Mouse (Mus musculus): Measurements from ENCODE around the gene Map3k7cl.

The Map3k7cl gene

GRCm38 (mm10) chr16:87552907-87553691, at the start of gene Map3k7cl:
Map3k7cl (plus strand) TSS chr16:87553330.
- DNase-seq (ENCODE audit: low spot score): no peak

- DNase-seq (ENCODE audit: low spot score): no peak
Observed at GRCm38 (mm10) chr16:87511706-87512105, 41.4 kb upstream of the Map3k7cl start.

GRCm38 (mm10) chr16:87512331-87512730, 40.8 kb upstream of the Map3k7cl start:
- no peak for DNase-seq (ENCODE audit: low spot score)

- DNase-seq (ENCODE audit: low spot score): no peak
Observed at GRCm38 (mm10) chr16:87524228-87524627, 28.9 kb upstream of the Map3k7cl start.

- DNase-seq (ENCODE audit: low spot score): no peak
Observed at GRCm38 (mm10) chr16:87527553-87528249, 25.4 kb upstream of the Map3k7cl start.

- no peak for DNase-seq (ENCODE audit: low spot score)
Observed at GRCm38 (mm10) chr16:87528755-87529154, 24.4 kb upstream of the Map3k7cl start.

- DNase-seq (ENCODE audit: low spot score): no peak
Observed at GRCm38 (mm10) chr16:87548348-87548747, 4.8 kb upstream of the Map3k7cl start.

- DNase-seq (ENCODE audit: low spot score): no peak
Observed at GRCm38 (mm10) chr16:87556320-87556719, 3.2 kb downstream of the Map3k7cl start.

- no peak for DNase-seq (ENCODE audit: low spot score)
Observed at GRCm38 (mm10) chr16:87561501-87561900, 8.4 kb downstream of the Map3k7cl start.

- no peak for DNase-seq (ENCODE audit: low spot score)
Observed at GRCm38 (mm10) chr16:87563524-87563923, 10.4 kb downstream of the Map3k7cl start.

- no peak for DNase-seq (ENCODE audit: low spot score)
Observed at GRCm38 (mm10) chr16:87564564-87564963, 11.4 kb downstream of the Map3k7cl start.

- no peak for DNase-seq (ENCODE audit: low spot score)
Observed at GRCm38 (mm10) chr16:87567572-87567971, 14.4 kb downstream of the Map3k7cl start.

- DNase-seq (ENCODE audit: low spot score): no peak
Observed at GRCm38 (mm10) chr16:87568241-87568640, 15.1 kb downstream of the Map3k7cl start.

- DNase-seq (ENCODE audit: low spot score): no peak
Observed at GRCm38 (mm10) chr16:87569576-87570105, 16.5 kb downstream of the Map3k7cl start.

- DNase-seq (ENCODE audit: low spot score): no peak
Observed at GRCm38 (mm10) chr16:87570334-87570733, 17.2 kb downstream of the Map3k7cl start.

- DNase-seq (ENCODE audit: low spot score): no peak
Observed at GRCm38 (mm10) chr16:87573409-87573808, 20.3 kb downstream of the Map3k7cl start.

- no peak for DNase-seq (ENCODE audit: low spot score)
Observed at GRCm38 (mm10) chr16:87574160-87574559, 21.0 kb downstream of the Map3k7cl start.

GRCm38 (mm10) chr16:87575600-87575999, 22.5 kb downstream of the Map3k7cl start:
- DNase-seq (ENCODE audit: low spot score): no peak

- DNase-seq (ENCODE audit: low spot score): no peak
Observed at GRCm38 (mm10) chr16:87578881-87579280, 25.8 kb downstream of the Map3k7cl start.

- no peak for DNase-seq (ENCODE audit: low spot score)
Observed at GRCm38 (mm10) chr16:87579462-87579861, 26.3 kb downstream of the Map3k7cl start.

GRCm38 (mm10) chr16:87582776-87583175, 29.6 kb downstream of the Map3k7cl start:
- DNase-seq (ENCODE audit: low spot score): no peak

- DNase-seq (ENCODE audit: low spot score): no peak
Observed at GRCm38 (mm10) chr16:87584618-87585017, 31.5 kb downstream of the Map3k7cl start.

Measured in ovary, postnatal 10 days (tissue).